Mouse (Mus musculus): ENCODE measurements at regions not wholly inside any gene's neighbourhood (a gene's known extent, or its start where the extent isn't known, plus 50 kb on each side); places are given as distances from the start of the nearest gene placed in this dataset.

GRCm38 (mm10) chr2:128377680-128378079, 213.3 kb upstream of the Spdye4c start:
- in situ Hi-C loops (cut with MboI; ENCODE audit: low pct_unique_long_range_greater_than_20kb in 1 of 2, low sequenced_read_pairs in 2 of 2, unreplicated experiment in 1 of 2) = no loop called here

GRCm38 (mm10) chr2:128378456-128378855, 212.6 kb upstream of the Spdye4c start:
- in situ Hi-C loops (cut with MboI; ENCODE audit: low pct_unique_long_range_greater_than_20kb in 1 of 2, low sequenced_read_pairs in 2 of 2, unreplicated experiment in 1 of 2) = no loop called here

- in situ Hi-C loops (cut with MboI; ENCODE audit: low pct_unique_long_range_greater_than_20kb in 1 of 2, low sequenced_read_pairs in 2 of 2, unreplicated experiment in 1 of 2) = no loop called here
These were observed 211.9 kb upstream of the Spdye4c start for GRCm38 (mm10) chr2:128379151-128379550.

- in situ Hi-C loops (cut with MboI; ENCODE audit: low pct_unique_long_range_greater_than_20kb in 1 of 2, low sequenced_read_pairs in 2 of 2, unreplicated experiment in 1 of 2) = no loop called here
These were observed 211.5 kb upstream of the Spdye4c start for GRCm38 (mm10) chr2:128379554-128379953.

- in situ Hi-C loops (cut with MboI; ENCODE audit: low pct_unique_long_range_greater_than_20kb in 1 of 2, low sequenced_read_pairs in 2 of 2, unreplicated experiment in 1 of 2) = no loop called here
These were observed 210.4 kb upstream of the Spdye4c start for GRCm38 (mm10) chr2:128380581-128380980.

GRCm38 (mm10) chr2:128381684-128382205, 209.3 kb upstream of the Spdye4c start:
- in situ Hi-C loops (cut with MboI; ENCODE audit: low pct_unique_long_range_greater_than_20kb in 1 of 2, low sequenced_read_pairs in 2 of 2, unreplicated experiment in 1 of 2) = no loop called here

GRCm38 (mm10) chr2:128382473-128382872, 208.5 kb upstream of the Spdye4c start:
- in situ Hi-C loops (cut with MboI; ENCODE audit: low pct_unique_long_range_greater_than_20kb in 1 of 2, low sequenced_read_pairs in 2 of 2, unreplicated experiment in 1 of 2) = no loop called here

GRCm38 (mm10) chr2:128384612-128385011, 206.4 kb upstream of the Spdye4c start:
- in situ Hi-C loops (cut with MboI; ENCODE audit: low pct_unique_long_range_greater_than_20kb in 1 of 2, low sequenced_read_pairs in 2 of 2, unreplicated experiment in 1 of 2) = no loop called here

- in situ Hi-C loops (cut with MboI; ENCODE audit: low pct_unique_long_range_greater_than_20kb in 1 of 2, low sequenced_read_pairs in 2 of 2, unreplicated experiment in 1 of 2) = no loop called here
These were observed 204.0 kb upstream of the Spdye4c start for GRCm38 (mm10) chr2:128386846-128387621.

GRCm38 (mm10) chr2:128387851-128388471, 203.0 kb upstream of the Spdye4c start:
- in situ Hi-C loops (cut with MboI; ENCODE audit: low pct_unique_long_range_greater_than_20kb in 1 of 2, low sequenced_read_pairs in 2 of 2, unreplicated experiment in 1 of 2) = no loop called here

GRCm38 (mm10) chr2:128388883-128389470, 202.0 kb upstream of the Spdye4c start:
- in situ Hi-C loops (cut with MboI; ENCODE audit: low pct_unique_long_range_greater_than_20kb in 1 of 2, low sequenced_read_pairs in 2 of 2, unreplicated experiment in 1 of 2) = no loop called here

GRCm38 (mm10) chr2:128392344-128392743, 198.7 kb upstream of the Spdye4c start:
- in situ Hi-C loops (cut with MboI; ENCODE audit: low pct_unique_long_range_greater_than_20kb in 1 of 2, low sequenced_read_pairs in 2 of 2, unreplicated experiment in 1 of 2) = no loop called here

- in situ Hi-C loops (cut with MboI; ENCODE audit: low pct_unique_long_range_greater_than_20kb in 1 of 2, low sequenced_read_pairs in 2 of 2, unreplicated experiment in 1 of 2) = no loop called here
These were observed 197.6 kb upstream of the Spdye4c start for GRCm38 (mm10) chr2:128393401-128393800.

- in situ Hi-C loops (cut with MboI; ENCODE audit: low pct_unique_long_range_greater_than_20kb in 1 of 2, low sequenced_read_pairs in 2 of 2, unreplicated experiment in 1 of 2) = no loop called here
These were observed 197.1 kb upstream of the Spdye4c start for GRCm38 (mm10) chr2:128393921-128394320.

GRCm38 (mm10) chr2:128395308-128396007, 195.6 kb upstream of the Spdye4c start:
- in situ Hi-C loops (cut with MboI; ENCODE audit: low pct_unique_long_range_greater_than_20kb in 1 of 2, low sequenced_read_pairs in 2 of 2, unreplicated experiment in 1 of 2) = no loop called here

- in situ Hi-C loops (cut with MboI; ENCODE audit: low pct_unique_long_range_greater_than_20kb in 1 of 2, low sequenced_read_pairs in 2 of 2, unreplicated experiment in 1 of 2) = no loop called here
These were observed 195.0 kb upstream of the Spdye4c start for GRCm38 (mm10) chr2:128396008-128396346.

- in situ Hi-C loops (cut with MboI; ENCODE audit: low pct_unique_long_range_greater_than_20kb in 1 of 2, low sequenced_read_pairs in 2 of 2, unreplicated experiment in 1 of 2) = loop anchor here (25.0 kb wide), 2 partner anchors 464 to 514 kb away; no protein-coding TSS in a partner anchor
These were observed 189.7 kb upstream of the Spdye4c start for GRCm38 (mm10) chr2:128401359-128401758.

GRCm38 (mm10) chr2:128403143-128403935, 187.7 kb upstream of the Spdye4c start:
- in situ Hi-C loops (cut with MboI; ENCODE audit: low pct_unique_long_range_greater_than_20kb in 1 of 2, low sequenced_read_pairs in 2 of 2, unreplicated experiment in 1 of 2) = loop anchor here (25.0 kb wide), 2 partner anchors 466 to 516 kb away; no protein-coding TSS in a partner anchor
